Mouse (Mus musculus) liver, embryonic 14.5 days (tissue): Measurements from ENCODE around the gene Sohlh2.

Source experiments
- CTCF ChIP-seq: IDR thresholded peaks from 2 replicates; pipeline ENCODE4 v1.5.1; 2016; ENCODE audit warnings: antibody characterized with exemption, low read depth, control low read depth
- EP300 ChIP-seq: IDR thresholded peaks from 2 replicates; pipeline ENCODE4 v1.6.1; 2016; ENCODE audit warnings: antibody characterized with exemption, low read depth

- TF ChIP-seq CTCF = no peak
- TF ChIP-seq EP300 = no peak
Measured at GRCm38 (mm10) chr3:55227214-55227581, 45.4 kb downstream of the Sohlh2 start.
